Mouse (Mus musculus) C2C12 (cell line): ENCODE results near the gene Unc93b1. TPM values are rescaled to one million over a fixed set of nuclear protein-coding genes. Genes with fewer than 3 reads are reported as not detected.

ENCODE experiments used
- H3K27me3 ChIP-seq: one replicate; pipeline ENCODE4 v1.6.1; 2011; ENCODE audit not compliant: control insufficient read depth, insufficient read depth, insufficient read length
- H3K36me3 ChIP-seq: one replicate; pipeline ENCODE4 v1.6.1; 2011; ENCODE audit not compliant: control insufficient read depth, insufficient read depth
- H3K4me3 ChIP-seq: one replicate; pipeline ENCODE4 v1.5.1; 2011; ENCODE audit warnings: mild to moderate bottlenecking, control low read depth; ENCODE audit not compliant: poor library complexity, insufficient read depth, severe bottlenecking
- H3K79me2 ChIP-seq: one replicate; pipeline ENCODE4 v1.6.1; 2011; ENCODE audit not compliant: control insufficient read depth, insufficient read depth
- H3K79me3 ChIP-seq: one replicate; pipeline ENCODE4 v1.6.1; 2011; ENCODE audit warnings: low read depth, control low read depth
- H3ac ChIP-seq: one replicate; pipeline ENCODE3; 2011; ENCODE audit warnings: low read depth; ENCODE audit not compliant: control insufficient read depth, insufficient read length
- CEBPB ChIP-seq: IDR thresholded peaks from one replicate; pipeline ENCODE4 v1.6.1; 2011; ENCODE audit warnings: low read depth, mild to moderate bottlenecking, control low read depth, moderate library complexity
- CTCF ChIP-seq: IDR thresholded peaks from one replicate; pipeline ENCODE4 v1.5.1; 2011; ENCODE audit not compliant: control insufficient read depth, insufficient read depth, insufficient read length
- FOSL1 ChIP-seq: IDR thresholded peaks from one replicate; pipeline ENCODE4 v1.8.0; 2011; ENCODE audit warnings: mild to moderate bottlenecking, low read length; ENCODE audit not compliant: poor library complexity, insufficient read depth, severe bottlenecking
- MAX ChIP-seq: IDR thresholded peaks from one replicate; pipeline ENCODE4 v1.6.1; 2011; ENCODE audit warnings: mild to moderate bottlenecking, control low read depth
- MYOD1 ChIP-seq: IDR thresholded peaks from one replicate; pipeline ENCODE4 v1.6.1; 2011; ENCODE audit warnings: low read depth; ENCODE audit not compliant: control insufficient read depth, insufficient read length
- MYOG ChIP-seq: IDR thresholded peaks from one replicate; pipeline ENCODE4 v1.6.1; 2011; ENCODE audit not compliant: control insufficient read depth, insufficient read length; ENCODE audit errors: extremely low read depth
- USF1 ChIP-seq: IDR thresholded peaks from one replicate; pipeline ENCODE4 v1.6.1; 2011; ENCODE audit warnings: low read depth, mild to moderate bottlenecking, control low read depth, moderate library complexity
- polyA plus RNA-seq: library from polyadenylated mRNA; unstranded; fragments of >200 nt; fragmentation: generic; extraction: Trizol; gene quantifications from one replicate; pipeline ENCODE4 v1.2.1, GENCODE M21; 2012; ENCODE audit warnings: missing spikeins

Unc93b1 gene
- polyA plus RNA-seq, 1 experiment = 0.29 TPM

DNA sequence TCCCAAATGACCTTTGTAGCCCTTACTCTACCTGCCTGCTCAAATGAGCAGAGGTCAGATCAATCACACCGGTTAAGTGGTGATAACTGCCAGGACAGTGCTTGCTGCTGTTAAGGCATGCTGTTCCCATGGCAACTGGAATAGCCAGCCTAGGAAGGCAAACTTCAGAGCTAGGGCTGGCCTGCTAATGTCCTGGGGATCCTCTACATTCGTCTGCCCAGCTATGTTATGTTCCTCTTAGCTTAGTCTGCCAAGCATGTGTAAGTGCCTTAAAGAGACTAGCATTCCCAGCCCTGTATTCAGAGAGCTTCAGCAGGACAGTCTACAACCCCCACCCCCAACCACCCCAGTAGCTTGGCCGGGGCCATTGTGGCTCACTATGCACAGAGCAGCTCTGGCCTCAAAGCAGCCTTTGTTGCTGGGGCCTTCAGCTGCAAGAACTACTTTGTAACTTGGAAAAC is 39.8 kb upstream of the Unc93b1 start:
- H3K36me3 ChIP-seq = peaks cover 77% of the 10 kb centered on the region
- H3ac ChIP-seq = no peak overlapping the region
- H3K79me2 ChIP-seq = no peaks in the 10 kb centered on the region
- no peak overlapping the region for H3K4me3 ChIP-seq
- H3K79me3 ChIP-seq = no peaks in the 10 kb centered on the region
- H3K27me3 ChIP-seq = no peaks in the 10 kb centered on the region
- TF ChIP-seq CEBPB (no peak), MYOG (no peak), FOSL1 (no peak), USF1 (no peak), MAX (no peak), CTCF (no peak), MYOD1 (no peak)

DNA sequence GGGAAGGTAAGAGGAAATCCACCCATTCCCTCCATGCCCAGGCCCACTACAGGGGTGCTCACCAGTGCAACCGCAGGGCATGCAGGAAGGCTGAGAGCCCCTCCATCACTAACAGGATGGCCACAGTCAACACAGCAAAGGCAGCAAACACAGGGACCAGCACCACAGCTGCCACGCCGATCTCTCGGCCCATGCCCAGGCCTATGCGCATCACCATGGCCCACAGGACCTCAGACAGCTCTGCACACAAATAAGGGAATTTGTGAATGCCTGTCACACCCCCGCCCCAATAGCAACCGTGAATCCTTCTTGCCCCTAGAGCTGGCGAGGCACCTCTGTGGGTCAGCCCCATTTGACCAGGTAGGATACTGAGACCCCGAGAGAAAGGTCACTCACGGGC is 38.8 kb upstream of the Unc93b1 start:
- Histone ChIP-seq H3K79me2 (peaks cover 3% of the 10 kb centered on the region), H3ac (no peak overlapping the region), H3K36me3 (peaks cover 80% of the 10 kb centered on the region), H3K79me3 (no peaks in the 10 kb centered on the region), H3K27me3 (no peaks in the 10 kb centered on the region), H3K4me3 (no peak overlapping the region)
- TF ChIP-seq MYOG (no peak), CEBPB (no peak), MYOD1 (no peak), CTCF (no peak), MAX (no peak), FOSL1 (no peak), USF1 (no peak)

DNA sequence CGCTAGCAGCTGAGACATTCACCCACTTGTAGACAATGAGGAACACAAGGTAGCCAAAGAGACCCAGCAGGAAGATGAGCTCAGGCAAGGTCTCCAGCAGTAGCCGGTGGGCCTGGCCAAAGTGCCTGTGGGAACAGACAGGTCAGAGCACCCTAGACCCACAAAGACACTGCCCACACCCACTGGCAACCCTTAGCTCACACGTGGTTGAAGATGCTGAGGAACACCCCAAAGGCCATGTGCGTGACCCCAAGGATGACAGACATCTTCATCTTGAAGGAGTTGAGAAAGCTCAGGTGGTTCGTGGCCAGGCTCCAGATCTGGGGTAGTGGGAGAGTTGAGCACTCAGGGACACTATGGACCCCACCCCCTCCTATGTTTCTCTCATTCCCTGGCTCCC is 37.4 kb upstream of the Unc93b1 start:
- Histone ChIP-seq H3K4me3 (no peak overlapping the region), H3K79me3 (peaks cover 1% of the 10 kb centered on the region), H3K36me3 (peaks cover 87% of the 10 kb centered on the region), H3K27me3 (no peaks in the 10 kb centered on the region), H3ac (no peak overlapping the region), H3K79me2 (peaks cover 17% of the 10 kb centered on the region)
- TF ChIP-seq CEBPB = no peak
- TF ChIP-seq MAX = no peak
- TF ChIP-seq MYOD1 = no peak
- no peak for TF ChIP-seq USF1
- TF ChIP-seq CTCF = no peak
- no peak for TF ChIP-seq MYOG
- no peak for TF ChIP-seq FOSL1

DNA sequence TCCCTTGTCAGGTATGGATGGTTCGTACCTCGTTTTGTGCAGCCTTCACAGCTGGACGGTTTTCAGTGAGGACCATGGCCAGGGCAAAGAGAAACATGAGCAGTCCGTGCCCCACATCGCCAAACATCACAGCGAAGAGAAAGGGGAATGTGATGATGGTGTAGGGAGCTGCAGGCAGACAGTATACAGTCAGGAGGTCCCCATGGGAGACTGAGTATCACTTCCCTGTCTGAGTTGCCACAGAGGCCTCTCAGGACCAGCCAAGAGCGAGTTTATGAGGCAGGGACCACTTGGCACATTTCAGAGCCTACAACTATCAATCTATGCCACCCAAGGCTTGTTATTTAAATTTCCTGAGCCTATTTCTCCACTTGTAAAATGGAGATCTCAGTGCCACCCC is 36.0 kb upstream of the Unc93b1 start:
- Histone ChIP-seq H3K27me3 (no peaks in the 10 kb centered on the region), H3ac (no peak overlapping the region), H3K79me3 (peaks cover 6% of the 10 kb centered on the region), H3K79me2 (peaks cover 31% of the 10 kb centered on the region), H3K36me3 (peaks cover 84% of the 10 kb centered on the region), H3K4me3 (no peak overlapping the region)
- TF ChIP-seq FOSL1 = no peak
- TF ChIP-seq MYOG = no peak
- TF ChIP-seq MYOD1 = no peak
- no peak for TF ChIP-seq CTCF
- no peak for TF ChIP-seq USF1
- no peak for TF ChIP-seq MAX
- TF ChIP-seq CEBPB = no peak

DNA sequence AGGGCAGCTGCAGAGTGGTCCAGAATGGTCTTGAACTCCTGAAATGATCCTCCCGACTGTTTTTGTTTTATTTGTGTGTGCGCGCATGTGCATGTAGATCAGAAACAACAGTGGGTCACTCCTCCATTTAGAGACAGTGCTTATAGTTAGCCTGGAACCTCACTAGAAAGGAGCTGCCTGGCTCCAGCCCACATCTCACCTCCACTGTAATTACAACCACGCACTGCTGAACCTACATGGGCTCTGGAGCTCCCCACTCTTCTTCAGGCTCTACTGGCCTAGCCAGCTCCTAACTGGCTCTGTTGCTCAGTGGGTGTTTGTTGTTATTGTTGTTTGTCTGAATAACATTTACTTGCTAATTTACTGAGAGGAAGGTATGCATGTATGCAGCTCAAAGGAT is 35.4 kb upstream of the Unc93b1 start:
- H3ac ChIP-seq = no peak overlapping the region
- H3K36me3 ChIP-seq = peaks cover 78% of the 10 kb centered on the region
- H3K4me3 ChIP-seq = no peak overlapping the region
- no peak for TF ChIP-seq USF1
- no peak for TF ChIP-seq CTCF
- TF ChIP-seq MYOD1 = no peak
- TF ChIP-seq MAX = no peak
- TF ChIP-seq CEBPB = no peak
- no peak for TF ChIP-seq FOSL1
- TF ChIP-seq MYOG = no peak
- H3K79me3 ChIP-seq = peaks cover 7% of the 10 kb centered on the region
- no peaks in the 10 kb centered on the region for H3K27me3 ChIP-seq
- H3K79me2 ChIP-seq = peaks cover 37% of the 10 kb centered on the region

DNA sequence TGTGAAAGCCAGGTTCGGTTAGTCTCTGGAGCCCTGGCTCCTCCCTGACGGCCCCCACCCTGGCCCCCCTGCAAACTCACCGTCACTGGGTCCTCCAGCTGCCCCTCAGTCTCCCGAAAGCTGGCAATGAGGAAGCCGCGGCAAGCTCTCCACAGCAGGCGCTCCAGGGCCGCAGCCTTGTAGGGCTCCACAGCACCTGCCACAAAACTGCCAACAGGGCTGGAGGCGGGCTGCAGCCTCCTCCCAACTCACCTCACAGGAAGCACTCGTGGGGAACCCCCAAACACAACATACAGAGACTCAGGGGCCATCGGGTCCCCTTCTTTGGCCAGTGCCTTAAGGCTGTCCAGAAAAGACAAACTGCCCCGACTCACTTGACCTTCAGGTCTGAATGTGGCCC is 32.0 kb upstream of the Unc93b1 start:
- H3K27me3 ChIP-seq = no peaks in the 10 kb centered on the region
- H3K36me3 ChIP-seq = peaks cover 52% of the 10 kb centered on the region
- TF ChIP-seq FOSL1 = no peak
- TF ChIP-seq MYOD1 = no peak
- no peak for TF ChIP-seq USF1
- no peak for TF ChIP-seq MYOG
- TF ChIP-seq CEBPB = no peak
- no peak for TF ChIP-seq MAX
- TF ChIP-seq CTCF = no peak
- H3ac ChIP-seq = no peak overlapping the region
- peaks cover 61% of the 10 kb centered on the region for H3K79me2 ChIP-seq
- no peak overlapping the region for H3K4me3 ChIP-seq
- peaks cover 24% of the 10 kb centered on the region for H3K79me3 ChIP-seq
